Mouse (Mus musculus) kidney, embryonic 15.5 days (tissue): ENCODE data around the gene 1810046K07Rik. TPM values are rescaled to one million over a fixed set of nuclear protein-coding genes. Genes with fewer than 3 reads are reported as not detected.

Source experiments
- ATAC-seq: fragments of 200-750 bp; cut with Nextera tagmentation; replicated peaks from 2 replicates; pipeline ENCODE4 v1.8.0; 2017; ENCODE audit warnings: moderate TSS enrichment; ENCODE audit not compliant: low FRiP score
- H3K27ac ChIP-seq: fragments of 300-500 bp; sonication (generic); 2 replicates; pipeline ENCODE4 v1.5.1; 2015; ENCODE audit warnings: mild to moderate bottlenecking, inconsistent platforms
- H3K27me3 ChIP-seq: fragments of 300-500 bp; sonication (generic); 2 replicates; pipeline ENCODE4 v1.6.1; 2015; ENCODE audit warnings: inconsistent platforms
- H3K36me3 ChIP-seq: fragments of 300-500 bp; sonication (generic); 2 replicates; pipeline ENCODE4 v1.6.1; 2015; ENCODE audit warnings: inconsistent platforms
- H3K4me1 ChIP-seq: fragments of 300-500 bp; sonication (generic); 2 replicates; pipeline ENCODE4 v1.6.1; 2015; ENCODE audit warnings: inconsistent platforms
- H3K4me2 ChIP-seq: fragments of 300-500 bp; sonication (generic); 2 replicates; pipeline ENCODE4 v1.6.1; 2015; ENCODE audit warnings: moderate library complexity, mild to moderate bottlenecking, inconsistent platforms
- H3K4me3 ChIP-seq: fragments of 300-500 bp; sonication (generic); replicated peaks from 2 replicates; pipeline ENCODE4 v1.5.1; 2015; ENCODE audit warnings: mild to moderate bottlenecking, inconsistent platforms
- H3K9ac ChIP-seq: fragments of 300-500 bp; sonication (generic); 2 replicates; pipeline ENCODE4 v1.6.1; 2015; ENCODE audit warnings: mild to moderate bottlenecking, inconsistent platforms
- H3K9me3 ChIP-seq: fragments of 300-500 bp; sonication (generic); replicated peaks from 2 replicates; pipeline ENCODE4 v1.6.1; 2016; ENCODE audit warnings: inconsistent platforms
- WGBS: fragments of 180-500 bp; shearing (Covaris S2); methylation state at CpG from one replicate; pipeline ENCODE4 v1.1.7; 2015; ENCODE audit warnings: mixed read lengths; 5-methylcytosine and 5-hydroxymethylcytosine counted together
- polyA plus RNA-seq: library from polyadenylated mRNA; unstranded; fragments of >200 nt; fragmentation: Nextera tagmentation; extraction: Ambion mirVana; gene quantifications from 2 replicates; pipeline ENCODE4 v1.2.1, GENCODE M21; 2015

1810046K07Rik gene
- polyA plus RNA-seq, 1 experiment from 2014 or later, result not detected

GRCm38 (mm10) chr9:51324406-51325065 is 4.2 kb downstream of the 1810046K07Rik start:
- Histone ChIP-seq H3K27me3 (no peaks in the 10 kb centered on the region), H3K9ac (no peak overlapping the region), H3K4me3 (no peak overlapping the region), H3K4me2 (no peak overlapping the region), H3K27ac (no peak overlapping the region), H3K4me1 (no peaks in the 10 kb centered on the region), H3K36me3 (no peaks in the 10 kb centered on the region), H3K9me3 (no peaks in the 10 kb centered on the region)
- 62% methylated on average over 7 of the region's 7 CpGs for WGBS
- ATAC-seq, result no peak

GRCm38 (mm10) chr9:51320096-51320495 is 8.6 kb downstream of the 1810046K07Rik start:
- Histone ChIP-seq H3K4me3 (no peak overlapping the region), H3K9me3 (no peaks in the 10 kb centered on the region), H3K36me3 (no peaks in the 10 kb centered on the region), H3K4me2 (no peak overlapping the region), H3K4me1 (no peaks in the 10 kb centered on the region), H3K27ac (no peak overlapping the region), H3K9ac (no peak overlapping the region), H3K27me3 (no peaks in the 10 kb centered on the region)
- ATAC-seq, result no peak
- WGBS, result 86% methylated on average over 1 of the region's 1 CpGs

GRCm38 (mm10) chr9:51318246-51318645 is 10.5 kb downstream of the 1810046K07Rik start:
- H3K36me3 ChIP-seq, result no peaks in the 10 kb centered on the region
- WGBS, result 89% methylated on average over 4 of the region's 4 CpGs
- no peak for ATAC-seq

GRCm38 (mm10) chr9:51317322-51317721 is 11.4 kb downstream of the 1810046K07Rik start:
- no peak overlapping the region for H3K4me3 ChIP-seq
- H3K4me1 ChIP-seq, result peaks cover 8% of the 10 kb centered on the region
- H3K27ac ChIP-seq, result no peak overlapping the region
- no peaks in the 10 kb centered on the region for H3K36me3 ChIP-seq
- no peak overlapping the region for H3K4me2 ChIP-seq
- WGBS, result 85% methylated on average over 4 of the region's 4 CpGs
- no peak overlapping the region for H3K9ac ChIP-seq
- no peak for ATAC-seq
- H3K9me3 ChIP-seq, result no peaks in the 10 kb centered on the region
- H3K27me3 ChIP-seq, result no peaks in the 10 kb centered on the region; the same call in 1 of the 2 replicates

More at GRCm38 (mm10) chr9:51318246-51318645, 10.5 kb downstream of the 1810046K07Rik start:
- Histone ChIP-seq H3K27ac (no peak overlapping the region), H3K4me1 (no peaks in the 10 kb centered on the region), H3K9me3 (no peaks in the 10 kb centered on the region), H3K4me2 (no peak overlapping the region), H3K27me3 (no peaks in the 10 kb centered on the region; the same call in 1 of the 2 replicates), H3K9ac (no peak overlapping the region), H3K4me3 (no peak overlapping the region)

- H3K9ac ChIP-seq, result no peak overlapping the region
- no peaks in the 10 kb centered on the region for H3K36me3 ChIP-seq
- H3K27ac ChIP-seq, result no peak overlapping the region
- H3K27me3 ChIP-seq, result no peaks in the 10 kb centered on the region; the same call in 1 of the 2 replicates
- no peak overlapping the region for H3K4me2 ChIP-seq
- no peaks in the 10 kb centered on the region for H3K9me3 ChIP-seq
- ATAC-seq, result no peak
- no peak overlapping the region for H3K4me3 ChIP-seq
- peaks cover 12% of the 10 kb centered on the region for H3K4me1 ChIP-seq
- 67% methylated on average over 6 of the region's 6 CpGs for WGBS
Measured at GRCm38 (mm10) chr9:51315402-51316063, 13.2 kb downstream of the 1810046K07Rik start.

DNA sequence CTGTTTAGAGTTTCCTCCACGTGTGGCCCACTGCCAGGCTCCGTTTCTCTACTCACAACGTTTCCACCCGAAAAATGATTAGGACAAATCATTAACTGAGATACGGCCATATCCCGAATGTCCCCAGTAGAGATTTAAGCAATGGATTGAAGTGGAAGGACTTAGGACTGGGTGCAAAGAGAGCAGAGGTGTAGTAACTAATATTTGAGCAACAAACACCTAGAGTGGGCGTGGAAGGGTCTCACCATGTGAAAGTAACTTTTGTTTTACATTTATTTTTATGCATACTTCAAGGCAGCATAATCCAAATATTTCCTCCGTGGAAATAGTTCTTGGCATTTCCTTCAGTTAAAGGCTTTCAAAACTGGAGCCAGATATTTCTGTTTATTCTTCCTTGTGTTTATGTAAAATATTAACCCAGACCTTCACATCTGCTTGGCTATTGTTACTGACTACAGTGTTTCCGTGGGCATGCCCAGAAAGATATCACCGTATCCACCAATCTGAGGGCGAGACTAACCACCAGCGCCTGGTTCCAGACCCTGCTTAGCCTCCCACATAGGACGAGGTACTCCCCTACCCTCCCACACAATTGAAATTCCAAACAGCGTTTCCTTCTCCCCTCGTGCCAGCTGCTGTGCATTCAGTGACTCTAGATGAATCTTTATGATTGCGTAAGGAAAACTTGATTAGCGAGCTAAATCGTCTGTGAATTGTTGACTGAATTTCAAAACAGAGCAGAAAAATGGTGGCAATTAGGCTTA is 16.0 kb downstream of the 1810046K07Rik start:
- Histone ChIP-seq H3K4me3 (no peak overlapping the region), H3K4me1 (peaks cover 12% of the 10 kb centered on the region), H3K27me3 (no peaks in the 10 kb centered on the region; the same call in 1 of the 2 replicates), H3K4me2 (peak overlapping the region; percentile 41), H3K36me3 (no peaks in the 10 kb centered on the region), H3K9ac (no peak overlapping the region), H3K27ac (0 out of 2 replicates have a peak overlapping the region, but pooled peaks have one; percentile 6), H3K9me3 (no peaks in the 10 kb centered on the region)
- WGBS, result 40% methylated on average over 18 of the region's 18 CpGs
- 0 out of 2 replicates have a peak, but pooled peaks have one; percentile 54 for ATAC-seq

DNA sequence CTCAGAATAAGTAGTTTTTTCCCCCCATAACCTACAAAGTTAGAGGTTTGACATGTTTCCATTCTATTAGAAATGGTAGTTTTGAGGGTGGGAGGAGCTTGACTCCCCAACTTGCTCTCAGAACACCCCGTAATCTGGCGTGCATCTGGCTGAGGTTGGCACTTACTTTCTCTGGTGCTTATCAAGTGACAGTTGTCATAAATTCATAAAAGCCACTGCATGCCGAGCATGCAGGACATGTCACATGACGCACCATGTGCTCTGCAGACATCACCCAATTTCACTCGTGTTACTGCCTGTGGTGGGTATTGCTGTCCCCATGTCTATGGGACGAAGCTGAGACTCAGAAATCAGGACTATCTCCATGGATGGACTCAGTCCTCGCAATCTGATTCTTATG is 18.2 kb downstream of the 1810046K07Rik start:
- H3K4me1 ChIP-seq, result peaks cover 12% of the 10 kb centered on the region
- no peak overlapping the region for H3K27ac ChIP-seq
- no peaks in the 10 kb centered on the region for H3K36me3 ChIP-seq
- H3K4me2 ChIP-seq, result no peak overlapping the region
- no peak overlapping the region for H3K4me3 ChIP-seq
- H3K9ac ChIP-seq, result no peak overlapping the region
- no peak for ATAC-seq
- no peaks in the 10 kb centered on the region; the same call in 1 of the 2 replicates for H3K27me3 ChIP-seq
- no peaks in the 10 kb centered on the region for H3K9me3 ChIP-seq
- WGBS, result 83% methylated on average over 7 of the region's 7 CpGs

DNA sequence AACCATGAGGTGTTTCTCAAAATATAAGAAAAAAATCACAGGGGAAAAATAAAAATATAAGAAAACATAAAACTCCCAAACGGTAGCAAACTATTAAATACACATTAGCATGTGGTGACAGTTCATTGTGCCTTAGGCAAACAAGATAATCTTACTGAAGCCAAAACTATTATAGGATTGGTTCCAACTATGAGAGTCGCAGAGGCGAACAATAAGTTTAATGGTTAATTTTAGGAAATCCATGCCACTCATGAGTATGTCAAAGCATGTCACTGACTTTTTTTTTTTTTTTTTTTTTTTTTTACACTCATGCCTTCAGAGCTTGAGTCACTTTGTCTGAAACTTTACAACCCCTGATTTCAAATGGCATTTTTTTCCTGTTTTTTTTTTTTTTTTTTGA is 22.4 kb downstream of the 1810046K07Rik start:
- no peaks in the 10 kb centered on the region for H3K36me3 ChIP-seq
- no peak overlapping the region for H3K27ac ChIP-seq
- WGBS, result 82% methylated on average over 3 of the region's 3 CpGs
- no peaks in the 10 kb centered on the region for H3K27me3 ChIP-seq
- H3K4me2 ChIP-seq, result no peak overlapping the region
- H3K4me3 ChIP-seq, result no peak overlapping the region
- ATAC-seq, result no peak
- H3K9me3 ChIP-seq, result no peaks in the 10 kb centered on the region
- no peaks in the 10 kb centered on the region for H3K4me1 ChIP-seq
- no peak overlapping the region for H3K9ac ChIP-seq

DNA sequence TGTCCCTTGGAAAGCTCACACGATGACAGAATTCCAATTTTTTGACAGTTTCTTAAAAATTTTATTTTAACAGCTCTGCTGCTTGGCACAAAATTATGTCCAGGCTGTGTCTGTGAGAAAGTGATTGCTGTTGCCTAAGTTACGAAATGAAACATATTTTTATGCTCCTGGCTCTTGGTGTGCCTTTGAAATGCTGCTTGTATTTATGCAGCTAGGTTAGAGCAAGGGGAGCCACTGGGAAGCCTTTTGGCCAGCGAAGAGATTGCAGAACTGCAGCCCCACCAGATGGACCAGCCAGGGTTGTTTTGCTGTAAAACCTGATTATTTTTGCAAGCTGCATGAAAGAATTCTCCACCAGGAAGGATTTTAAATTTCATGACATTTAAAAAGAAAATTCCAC is 23.6 kb downstream of the 1810046K07Rik start:
- Histone ChIP-seq H3K4me3 (no peak overlapping the region), H3K36me3 (no peaks in the 10 kb centered on the region), H3K9ac (no peak overlapping the region), H3K27ac (no peak overlapping the region), H3K4me2 (no peak overlapping the region), H3K4me1 (no peaks in the 10 kb centered on the region), H3K9me3 (no peaks in the 10 kb centered on the region), H3K27me3 (no peaks in the 10 kb centered on the region)
- 74% methylated on average over 3 of the region's 3 CpGs for WGBS
- ATAC-seq, result no peak

DNA sequence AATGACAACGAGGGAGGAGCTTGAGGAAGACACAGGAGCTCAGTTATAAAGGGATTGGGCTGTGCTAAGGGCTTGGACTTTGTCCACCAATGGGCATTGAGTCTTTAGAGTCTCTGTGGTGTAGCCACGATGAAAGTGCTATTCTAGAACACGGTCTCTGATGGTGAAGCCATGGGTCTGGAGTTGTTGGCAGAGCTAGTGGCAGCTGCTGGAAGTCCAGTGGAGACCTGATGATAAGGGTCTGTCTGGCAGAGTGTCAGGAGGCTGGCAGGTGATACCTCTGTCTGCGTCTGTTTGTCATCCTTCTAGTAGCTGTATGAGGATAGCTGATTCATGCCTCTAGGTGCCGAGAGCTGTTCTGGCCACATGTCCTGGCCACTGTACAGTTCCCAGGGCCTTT is 24.7 kb downstream of the 1810046K07Rik start:
- H3K4me2 ChIP-seq, result no peak overlapping the region
- no peaks in the 10 kb centered on the region for H3K4me1 ChIP-seq
- H3K36me3 ChIP-seq, result no peaks in the 10 kb centered on the region
- no peak for ATAC-seq
- no peaks in the 10 kb centered on the region for H3K27me3 ChIP-seq
- WGBS, result 80% methylated on average over 5 of the region's 5 CpGs
- no peak overlapping the region for H3K4me3 ChIP-seq
- no peak overlapping the region for H3K27ac ChIP-seq
- H3K9ac ChIP-seq, result no peak overlapping the region
- no peaks in the 10 kb centered on the region for H3K9me3 ChIP-seq

- H3K27me3 ChIP-seq, result no peaks in the 10 kb centered on the region
- H3K4me1 ChIP-seq, result no peaks in the 10 kb centered on the region
- no peaks in the 10 kb centered on the region for H3K36me3 ChIP-seq
- no peak overlapping the region for H3K4me2 ChIP-seq
- H3K9ac ChIP-seq, result no peak overlapping the region
- H3K9me3 ChIP-seq, result no peaks in the 10 kb centered on the region
- ATAC-seq, result no peak
- no peak overlapping the region for H3K4me3 ChIP-seq
- no peak overlapping the region for H3K27ac ChIP-seq
- WGBS, result 74% methylated on average over 8 of the region's 8 CpGs
Measured at GRCm38 (mm10) chr9:51293541-51293940, 35.2 kb downstream of the 1810046K07Rik start.

DNA sequence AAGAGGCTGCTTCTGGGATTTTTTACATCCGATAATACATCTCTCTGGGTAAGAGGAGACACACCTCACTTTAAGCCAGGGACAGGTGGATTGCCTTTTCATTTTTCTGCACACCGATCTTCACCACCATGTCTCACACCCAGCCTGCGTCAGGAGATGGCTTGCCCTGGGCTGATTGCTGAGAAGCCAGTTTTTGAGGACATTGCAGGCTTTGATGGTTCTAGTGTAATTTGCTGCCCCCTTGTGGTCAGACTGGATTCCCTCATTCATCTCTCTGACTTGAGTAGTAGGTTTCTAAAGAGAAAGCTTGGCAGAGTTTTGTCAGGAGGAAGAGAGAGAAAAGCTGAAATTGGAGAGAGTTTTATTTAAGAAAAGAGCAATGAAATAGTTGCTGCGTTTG is 36.0 kb downstream of the 1810046K07Rik start:
- Histone ChIP-seq H3K27ac (no peak overlapping the region), H3K4me3 (no peak overlapping the region), H3K4me1 (no peaks in the 10 kb centered on the region), H3K9ac (no peak overlapping the region), H3K36me3 (no peaks in the 10 kb centered on the region), H3K9me3 (no peaks in the 10 kb centered on the region), H3K4me2 (no peak overlapping the region), H3K27me3 (no peaks in the 10 kb centered on the region)
- ATAC-seq, result 0 out of 2 replicates have a peak, but pooled peaks have one; percentile 43
- 33% methylated on average over 4 of the region's 4 CpGs for WGBS
